Mouse (Mus musculus) heart, embryonic 11.5 days (tissue): ENCODE measurements around the gene Homez. TPM values are rescaled to one million over a fixed set of nuclear protein-coding genes. Genes with fewer than 3 reads are reported as not detected.

ENCODE experiments used
- ATAC-seq: fragments of 200-750 bp; cut with Nextera tagmentation; replicated peaks from 2 replicates; pipeline ENCODE4 v1.8.0; 2017; ENCODE audit warnings: moderate library complexity; ENCODE audit not compliant: insufficient number of reproducible peaks, low FRiP score, low TSS enrichment
- H3K27ac ChIP-seq: fragments of 300-500 bp; sonication (generic); 2 replicates; pipeline ENCODE4 v1.5.1; 2014; ENCODE audit warnings: mild to moderate bottlenecking, low read depth, low read length
- H3K27me3 ChIP-seq: fragments of 300-500 bp; sonication (generic); 2 replicates; pipeline ENCODE4 v1.6.1; 2014; ENCODE audit warnings: mild to moderate bottlenecking, low read length, mixed read lengths; ENCODE audit not compliant: control insufficient read depth, insufficient read depth
- H3K36me3 ChIP-seq: fragments of 300-500 bp; sonication (generic); 2 replicates; pipeline ENCODE4 v1.6.1; 2014; ENCODE audit warnings: mild to moderate bottlenecking, low read length, moderate library complexity, mixed read lengths; ENCODE audit not compliant: control insufficient read depth, insufficient read depth
- H3K4me1 ChIP-seq: fragments of 300-500 bp; sonication (generic); 2 replicates; pipeline ENCODE4 v1.6.1; 2014; ENCODE audit warnings: low read length; ENCODE audit not compliant: control insufficient read depth, insufficient read depth
- H3K4me2 ChIP-seq: fragments of 300-500 bp; sonication (generic); 2 replicates; pipeline ENCODE4 v1.6.1; 2014; ENCODE audit warnings: mild to moderate bottlenecking, moderate library complexity
- H3K4me3 ChIP-seq: fragments of 300-500 bp; sonication (generic); 2 replicates; pipeline ENCODE4 v1.5.1; 2014; ENCODE audit warnings: low read depth, low read length
- H3K9ac ChIP-seq: fragments of 300-500 bp; sonication (generic); 2 replicates; pipeline ENCODE4 v1.6.1; 2014; ENCODE audit warnings: mild to moderate bottlenecking, low read depth, low read length, moderate library complexity
- H3K9me3 ChIP-seq: fragments of 300-500 bp; sonication (generic); replicated peaks from 2 replicates; pipeline ENCODE4 v1.6.1; 2016; ENCODE audit warnings: low read length; ENCODE audit not compliant: control insufficient read depth
- WGBS: fragments of 180-500 bp; shearing (Covaris S2); extraction: QIAGEN DNeasy Blood & Tissue Kit; methylation state at CpG from one replicate; pipeline ENCODE4 v1.1.7; 2014; ENCODE audit not compliant: insufficient replicate concordance; 5-methylcytosine and 5-hydroxymethylcytosine counted together
- polyA plus RNA-seq: library from polyadenylated mRNA; unstranded; fragments of >200 nt; fragmentation: Nextera tagmentation; extraction: Ambion mirVana; gene quantifications from 2 replicates; pipeline ENCODE4 v1.2.1, GENCODE M21; 2014

The Homez gene
- polyA plus RNA-seq, 1 experiment from 2014 or later, result 6.7 TPM

GRCm38 (mm10) chr14:54822301-54822700 lies 48.5 kb downstream of the Homez start:
- Histone ChIP-seq H3K9ac (no peak overlapping the region), H3K4me3 (no peak overlapping the region), H3K4me1 (no peaks in the 10 kb centered on the region), H3K36me3 (no peaks in the 10 kb centered on the region), H3K4me2 (no peak overlapping the region), H3K27ac (no peak overlapping the region), H3K27me3 (no peaks in the 10 kb centered on the region), H3K9me3 (no peaks in the 10 kb centered on the region)
- no peak for ATAC-seq
- 78% methylated on average over 2 of the region's 2 CpGs for WGBS

GRCm38 (mm10) chr14:54817791-54818190 lies 53.0 kb downstream of the Homez start:
- Histone ChIP-seq H3K9me3 (no peaks in the 10 kb centered on the region), H3K36me3 (no peaks in the 10 kb centered on the region), H3K4me2 (no peak overlapping the region), H3K27ac (no peak overlapping the region), H3K9ac (no peak overlapping the region), H3K4me3 (no peak overlapping the region), H3K4me1 (no peaks in the 10 kb centered on the region), H3K27me3 (no peaks in the 10 kb centered on the region)
- ATAC-seq, result no peak
- WGBS, result 45% methylated on average over 2 of the region's 2 CpGs

- Histone ChIP-seq H3K4me3 (no peak overlapping the region), H3K36me3 (no peaks in the 10 kb centered on the region), H3K27me3 (no peaks in the 10 kb centered on the region), H3K4me2 (no peak overlapping the region), H3K4me1 (no peaks in the 10 kb centered on the region), H3K27ac (no peak overlapping the region), H3K9me3 (no peaks in the 10 kb centered on the region), H3K9ac (no peak overlapping the region)
- ATAC-seq, result no peak
- 53% methylated on average over 3 of the region's 3 CpGs for WGBS
These were observed 55.0 kb downstream of the Homez start for GRCm38 (mm10) chr14:54815737-54816136.

GRCm38 (mm10) chr14:54813991-54814390 lies 56.8 kb downstream of the Homez start, which contains the start of gene Rnf212b:
Gene Rnf212b, plus strand, starts transcription at chr14:54814141.
- no peak for ATAC-seq
- no peak within 1 kb of the TSS for H3K4me3 ChIP-seq
- WGBS, result 72% methylated on average over 29 of the region's 29 CpGs

GRCm38 (mm10) chr14:54809668-54810033 lies 61.1 kb downstream of the Homez start:
- WGBS, result 33% methylated on average over 3 of the region's 3 CpGs
- H3K4me2 ChIP-seq, result no peak overlapping the region; the same call in 1 of the 2 replicates
- ATAC-seq, result no peak

More at GRCm38 (mm10) chr14:54813991-54814390, 56.8 kb downstream of the Homez start, which contains the start of gene Rnf212b:
- Histone ChIP-seq H3K36me3 (no peaks in the 10 kb centered on the region), H3K4me2 (no peak within 1 kb of the TSS), H3K27ac (no peak within 1 kb of the TSS), H3K9ac (no peak within 1 kb of the TSS), H3K9me3 (no peaks in the 10 kb centered on the region), H3K4me1 (peaks cover 6% of the 10 kb centered on the region; the same call in 1 of the 2 replicates), H3K27me3 (no peaks in the 10 kb centered on the region)

GRCm38 (mm10) chr14:54808718-54809667 lies 61.8 kb downstream of the Homez start:
- peaks cover 7% of the 10 kb centered on the region; the same call in 1 of the 2 replicates for H3K4me1 ChIP-seq
- H3K27me3 ChIP-seq, result no peaks in the 10 kb centered on the region
- WGBS, result 38% methylated on average over 4 of the region's 4 CpGs
- H3K36me3 ChIP-seq, result no peaks in the 10 kb centered on the region
- ATAC-seq, result no peak
- H3K9ac ChIP-seq, result no peak overlapping the region
- peak overlapping the region; percentile 78 for H3K27ac ChIP-seq
- H3K9me3 ChIP-seq, result no peaks in the 10 kb centered on the region
- no peak overlapping the region for H3K4me3 ChIP-seq
- peak overlapping the region; percentile 22; the same call in 1 of the 2 replicates for H3K4me2 ChIP-seq

More at GRCm38 (mm10) chr14:54809668-54810033, 61.1 kb downstream of the Homez start:
- Histone ChIP-seq H3K9ac (no peak overlapping the region), H3K4me1 (peaks cover 7% of the 10 kb centered on the region; the same call in 1 of the 2 replicates), H3K36me3 (no peaks in the 10 kb centered on the region), H3K27ac (peak overlapping the region; percentile 78), H3K27me3 (no peaks in the 10 kb centered on the region), H3K4me3 (no peak overlapping the region), H3K9me3 (no peaks in the 10 kb centered on the region)

- Histone ChIP-seq H3K36me3 (no peaks in the 10 kb centered on the region), H3K4me2 (no peak overlapping the region), H3K27me3 (no peaks in the 10 kb centered on the region; the same call in 1 of the 2 replicates), H3K9ac (no peak overlapping the region), H3K4me1 (peaks cover 7% of the 10 kb centered on the region; the same call in 1 of the 2 replicates), H3K27ac (no peak overlapping the region), H3K4me3 (no peak overlapping the region), H3K9me3 (no peaks in the 10 kb centered on the region)
- WGBS, result 67% methylated on average over 4 of the region's 4 CpGs
- ATAC-seq, result no peak
These were observed 64.6 kb downstream of the Homez start for GRCm38 (mm10) chr14:54806124-54806523.
